Mouse (Mus musculus): ENCODE results near the gene Pgp.

Pgp gene

GRCm38 (mm10) chr17:24461580-24461979 lies 8.6 kb upstream of the Pgp start:
- in situ Hi-C loops (cut with MboI): no loop called here

- in situ Hi-C loops (cut with MboI): no loop called here
Observed at GRCm38 (mm10) chr17:24462932-24463331, 7.3 kb upstream of the Pgp start.

GRCm38 (mm10) chr17:24463374-24464133 lies 6.6 kb upstream of the Pgp start:
- in situ Hi-C loops (cut with MboI): no loop called here

- in situ Hi-C loops (cut with MboI): no loop called here
Observed at GRCm38 (mm10) chr17:24468636-24469246, 1.5 kb upstream of the Pgp start.

- in situ Hi-C loops (cut with MboI): no loop called here
Observed at GRCm38 (mm10) chr17:24469336-24469909, 769 bp upstream of the Pgp start.

- in situ Hi-C loops (cut with MboI): no loop called here
Observed at GRCm38 (mm10) chr17:24470701-24471527, 722 bp downstream of the Pgp start.

- in situ Hi-C loops (cut with MboI): no loop called here
Observed at GRCm38 (mm10) chr17:24472512-24472911, 2.3 kb downstream of the Pgp start.

- in situ Hi-C loops (cut with MboI): no loop called here
Observed at GRCm38 (mm10) chr17:24473612-24474275, 3.6 kb downstream of the Pgp start, which contains the start of gene Bricd5. Gene Bricd5 (plus strand): TSS chr17:24473884.

GRCm38 (mm10) chr17:24474557-24474956 lies 4.4 kb downstream of the Pgp start:
- in situ Hi-C loops (cut with MboI): no loop called here

- in situ Hi-C loops (cut with MboI): no loop called here
Observed at GRCm38 (mm10) chr17:24475586-24475985, 5.4 kb downstream of the Pgp start.

- in situ Hi-C loops (cut with MboI): no loop called here
Observed at GRCm38 (mm10) chr17:24476022-24476776, 6.0 kb downstream of the Pgp start.

GRCm38 (mm10) chr17:24477053-24477984 lies 7.1 kb downstream of the Pgp start:
- in situ Hi-C loops (cut with MboI): no loop called here

- in situ Hi-C loops (cut with MboI): no loop called here
Observed at GRCm38 (mm10) chr17:24477985-24478600, 7.9 kb downstream of the Pgp start.

GRCm38 (mm10) chr17:24478663-24479380 lies 8.6 kb downstream of the Pgp start, which contains the start of gene Mlst8:
Gene Mlst8 (minus strand): TSS chr17:24479078.
- in situ Hi-C loops (cut with MboI): no loop called here

- in situ Hi-C loops (cut with MboI): no loop called here
Observed at GRCm38 (mm10) chr17:24479431-24479830, 9.2 kb downstream of the Pgp start.

- in situ Hi-C loops (cut with MboI): no loop called here
Observed at GRCm38 (mm10) chr17:24480201-24480826, 10.1 kb downstream of the Pgp start.

GRCm38 (mm10) chr17:24481027-24481815 lies 11.0 kb downstream of the Pgp start:
- in situ Hi-C loops (cut with MboI): no loop called here
